Comparison of ENCODE assay signal across 23 mouse cellular contexts in the genomic region with DNA sequence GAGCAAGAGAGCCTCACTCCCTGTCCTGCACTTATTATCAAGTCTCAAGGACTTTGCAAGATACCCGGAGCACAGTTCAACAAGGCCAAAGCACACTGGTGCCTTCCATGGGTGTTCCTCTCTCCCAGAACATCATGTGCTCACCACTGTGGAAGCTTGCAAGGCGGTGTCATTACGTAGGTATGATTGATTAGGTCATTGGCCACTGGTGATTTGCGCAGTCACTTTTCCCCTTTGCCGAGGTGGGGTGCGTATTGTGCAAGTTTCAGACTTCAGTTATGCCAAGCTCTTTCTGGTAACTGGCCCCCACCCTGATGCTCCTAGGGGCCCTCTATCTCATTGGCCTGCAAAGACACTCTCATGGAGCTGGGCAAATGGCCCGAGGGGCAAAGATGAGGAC.
"Had no signal": no experiment of that assay in that cellular context is flagged by ENCODE, and none has a peak within 500 bp of the region (broad histone marks: within the 10 kb centered on the region; RNA-seq: fewer than 3 reads in every experiment).

No protein-coding gene starts in this region.

- H3K27ac ChIP-seq: kidney, embryonic 15.5 days; left cerebral cortex, adult 2 months; limb, embryonic 12.5 days; limb, embryonic 15.5 days; liver, embryonic 14.5 days; lung, embryonic 15.5 days; midbrain, embryonic 10.5 days; midbrain, embryonic 13.5 days; neural tube, embryonic 13.5 days had no signal

- H3K4me1 ChIP-seq: megakaryocyte, embryonic 14.5 days had no signal

- H3K4me3 ChIP-seq: kidney, embryonic 15.5 days; left cerebral cortex, adult 2 months; limb, embryonic 12.5 days; limb, embryonic 15.5 days; lung, embryonic 15.5 days; megakaryocyte, embryonic 14.5 days; midbrain, embryonic 10.5 days; midbrain, embryonic 13.5 days; myocyte; neural tube, embryonic 13.5 days had no signal

- DNase-seq: kidney, adult 11 months; kidney, adult 8-10 months; kidney, postnatal 10 days; kidney, postnatal 36 days; layer of hippocampus, postnatal 36 days; lung, adult 18-20 months; lung, postnatal 10 days; lung, postnatal 36 days; retina, postnatal 1 day; right cerebral cortex, postnatal 25 days; thymus, adult 18-20 months; thymus, postnatal 36 days had no signal

- H3K27me3 ChIP-seq: kidney, embryonic 15.5 days; limb, embryonic 12.5 days; limb, embryonic 15.5 days; lung, embryonic 15.5 days; midbrain, embryonic 13.5 days; neural tube, embryonic 13.5 days had no signal

- H3K9ac ChIP-seq: kidney, embryonic 15.5 days; limb, embryonic 12.5 days; limb, embryonic 15.5 days; liver, embryonic 14.5 days; lung, embryonic 15.5 days; midbrain, embryonic 13.5 days; neural tube, embryonic 13.5 days had no signal

- H3K36me3 ChIP-seq: kidney, embryonic 15.5 days; limb, embryonic 12.5 days; limb, embryonic 15.5 days; lung, embryonic 15.5 days; midbrain, embryonic 10.5 days; midbrain, embryonic 13.5 days; neural tube, embryonic 13.5 days had no signal
